Mouse (Mus musculus) cortical plate, adult 2 months (tissue): ENCODE results near the gene Clstn2.

ENCODE experiments used
- CTCF ChIP-seq: fragments of 200-500 bp; IDR thresholded peaks from 2 replicates; pipeline ENCODE4 v1.5.1; 2011; ENCODE audit warnings: mild to moderate bottlenecking, control low read depth, low read length; ENCODE audit not compliant: insufficient read depth; ENCODE audit errors: extremely low read depth
- POLR2A ChIP-seq: fragments of 200-500 bp; IDR thresholded peaks from 2 replicates; pipeline ENCODE4 v1.6.1; 2011; ENCODE audit warnings: mild to moderate bottlenecking, low read length, control low read depth; ENCODE audit not compliant: insufficient read depth; ENCODE audit errors: extremely low read depth

DNA sequence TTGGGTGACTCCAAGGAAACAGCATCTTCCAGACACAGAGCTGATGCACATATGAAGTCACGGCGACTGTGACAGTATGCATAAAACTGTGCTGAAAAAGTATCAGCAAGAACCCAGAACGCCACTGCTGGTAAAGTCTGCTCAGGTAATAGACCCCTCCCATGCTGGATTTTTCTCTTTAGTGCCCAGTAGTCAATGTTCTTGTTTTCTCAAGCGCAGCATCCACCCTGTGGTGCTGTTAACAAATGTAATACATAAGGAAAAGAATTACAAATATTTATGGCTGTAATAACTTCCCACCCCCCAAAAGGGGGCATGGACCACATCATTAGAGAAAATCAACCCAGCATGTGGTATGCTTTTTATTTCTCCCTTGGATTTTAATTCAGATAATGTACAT, 372.0 kb downstream of the Clstn2 start:
- TF ChIP-seq POLR2A (no peak), CTCF (no peak)
